Mouse (Mus musculus) ES-E14 (cell line): ENCODE data around the gene Slc44a1.

Source experiments
- CHD2 ChIP-seq: IDR thresholded peaks from 2 replicates; pipeline ENCODE4 v1.6.1; 2014; ENCODE audit warnings: mild to moderate bottlenecking, low read depth, low read length, inconsistent platforms
- ZNF384 ChIP-seq: IDR thresholded peaks from 2 replicates; pipeline ENCODE4 v1.6.1; 2012; ENCODE audit warnings: low read depth, low read length, inconsistent platforms

GRCm38 (mm10) chr4:53596063-53596895 lies 156.1 kb downstream of the Slc44a1 start:
- TF ChIP-seq ZNF384: no peak
- TF ChIP-seq CHD2: no peak
